In genomic region chr2:6081108-6081507, GRCm38 (mm10) we compare ENCODE assay signal across 13 mouse cellular contexts. TPM values are rescaled to one million over a fixed set of nuclear protein-coding genes. Genes with fewer than 3 reads are reported as not detected.
DNase-seq lines count a peak whose midpoint lies in the region; ATAC-seq lines count a peak whose summit lies in the region.
"Had no signal": no experiment of that assay in that cellular context is flagged by ENCODE, and none has a peak within 500 bp of the region (broad histone marks: within the 10 kb centered on the region; RNA-seq: fewer than 3 reads in every experiment).

No protein-coding gene starts in this region.

- no peak overlapping the region for H3K27ac ChIP-seq in kidney, embryonic 14.5 days (ENCODE audit: low read depth, low read length)
- H3K27ac ChIP-seq in intestine, embryonic 16.5 days (ENCODE audit: low read length): peak overlapping the region; percentile 65
- H3K27ac ChIP-seq: macrophage had no signal

- no peak overlapping the region for H3K4me2 ChIP-seq in kidney, embryonic 14.5 days (replicated peaks; ENCODE audit: low read depth, low read length)
- H3K4me2 ChIP-seq in intestine, embryonic 16.5 days (ENCODE audit: low read depth, low read length): no peak overlapping the region

- 0 out of 2 replicates have a peak, but pooled peaks cover 6% of the 10 kb centered on the region for H3K4me1 ChIP-seq in kidney, embryonic 14.5 days (ENCODE audit: control insufficient read depth, insufficient read depth, low read length)
- peaks cover 21% of the 10 kb centered on the region for H3K4me1 ChIP-seq in intestine, embryonic 16.5 days (ENCODE audit: control insufficient read depth, insufficient read depth, low read length)

- H3K9me3 ChIP-seq in kidney, embryonic 14.5 days (ENCODE audit: control insufficient read depth, low read length): no peaks in the 10 kb centered on the region
- H3K9me3 ChIP-seq in intestine, embryonic 16.5 days (ENCODE audit: control insufficient read depth, low read length): no peaks in the 10 kb centered on the region

- H3K9ac ChIP-seq in kidney, embryonic 14.5 days (ENCODE audit: low read depth, low read length): no peak overlapping the region
- no peak overlapping the region for H3K9ac ChIP-seq in intestine, embryonic 16.5 days (ENCODE audit: low read depth, low read length)

- H3K27me3 ChIP-seq in kidney, embryonic 14.5 days (ENCODE audit: control insufficient read depth, insufficient read depth, low read length): no peaks in the 10 kb centered on the region
- H3K27me3 ChIP-seq in intestine, embryonic 16.5 days (replicated peaks; ENCODE audit: control insufficient read depth, insufficient read depth, low read length): no peaks in the 10 kb centered on the region
- H3K27me3 ChIP-seq: Patski had no signal

- no peak overlapping the region for H3K4me3 ChIP-seq in kidney, embryonic 14.5 days (ENCODE audit: low read length)
- no peak overlapping the region for H3K4me3 ChIP-seq in intestine, embryonic 16.5 days (ENCODE audit: low read length)

- 36% methylated on average over 8 of the region's 8 CpGs for WGBS in kidney, embryonic 14.5 days
- WGBS in intestine, embryonic 16.5 days: 32% methylated on average over 8 of the region's 8 CpGs

- ATAC-seq in kidney, embryonic 14.5 days (ENCODE audit: low FRiP score, low TSS enrichment): peak; percentile 56
- ATAC-seq in intestine, embryonic 16.5 days: peak; percentile 76
- no peak for ATAC-seq in frontal cortex, adult (ENCODE audit: low TSS enrichment)
- no peak for ATAC-seq in CD4-positive, CD25-positive, alpha-beta regulatory T cell, adult 4 months
- ATAC-seq: Patski had no signal

- no peak for DNase-seq in kidney, adult 9 months
- peak; percentile 45 for DNase-seq in 3T3-L1 (ENCODE audit: low read depth, low spot score)
- peak; percentile 87 for DNase-seq in lung, postnatal 36 days
- DNase-seq in cerebellum, postnatal 4 days (ENCODE audit: low spot score in 2 of 2): no peak
- DNase-seq: adrenal gland, adult 2 months; layer of hippocampus, adult 9-11 months; right cerebral cortex, postnatal 14 days had no signal

- no peaks in the 10 kb centered on the region for H3K36me3 ChIP-seq in kidney, embryonic 14.5 days (ENCODE audit: control insufficient read depth, insufficient read depth, low read length)
- no peaks in the 10 kb centered on the region for H3K36me3 ChIP-seq in intestine, embryonic 16.5 days (ENCODE audit: control insufficient read depth, insufficient read depth, low read length)

RNA-seq across cellular contexts. Expression of gene Proser2, which starts 48.9 kb away (rescaled TPM):
- polyA plus RNA-seq in kidney, embryonic 14.5 days (2014; fragmentation: Nextera tagmentation; extraction: Ambion mirVana): 10.5 and 11.3 TPM in 2 replicates
- polyA plus RNA-seq in intestine, embryonic 16.5 days (2015; fragmentation: Nextera tagmentation; extraction: Ambion mirVana): 24.0 and 25.9 TPM in 2 replicates
- under 1 TPM; 0.18 to 0.26 TPM for polyA plus RNA-seq in CD4-positive, CD25-positive, alpha-beta regulatory T cell, adult 4 months (2017; shearing (Covaris generic))
- polyA plus RNA-seq: macrophage had no signal

Comparison
In these comparisons a context has a peak if more than half of its experiments do, and no peak if none do; other contexts are left out.
1. ATAC-seq: peak in kidney, embryonic 14.5 days (single experiment) and intestine, embryonic 16.5 days (single experiment); none in frontal cortex, adult (single experiment) and CD4-positive, CD25-positive, alpha-beta regulatory T cell, adult 4 months (single experiment).
2. DNase-seq: peak in 3T3-L1 (single experiment) and lung, postnatal 36 days (single experiment); none in kidney, adult 9 months (single experiment) and cerebellum, postnatal 4 days (0 of 2).